Mouse (Mus musculus): Measurements from ENCODE around the gene Tet3. TPM values are rescaled to one million over a fixed set of nuclear protein-coding genes. Genes with fewer than 3 reads are reported as not detected.
A peak's percentile ranks its signal among the peaks of the same experiment; 100 is the strongest.

The Tet3 gene
- polyA plus RNA-seq, 3 experiments from 2014 or later: 13.2 to 19.4 (median 18.7) TPM

DNA sequence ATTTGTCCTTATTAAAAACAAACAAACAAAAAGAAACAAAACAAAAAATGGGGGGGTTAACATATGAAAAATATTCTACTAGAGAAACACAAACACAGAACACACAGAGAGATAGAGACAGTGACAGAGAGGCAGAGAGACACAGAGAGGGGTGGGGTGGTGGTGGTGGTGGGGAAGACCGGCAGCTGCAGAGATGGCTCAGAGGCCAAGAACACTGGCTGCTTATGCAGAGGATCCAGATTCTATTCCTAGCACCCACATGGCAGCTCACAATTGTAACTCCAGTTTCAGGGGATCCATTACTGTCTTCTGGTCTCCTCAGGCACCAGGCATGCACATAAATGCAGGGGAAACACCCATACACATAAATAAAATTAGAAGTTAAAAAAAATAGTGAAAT, 45.2 kb downstream of the Tet3 start:
- ATAC-seq: no peak

DNA sequence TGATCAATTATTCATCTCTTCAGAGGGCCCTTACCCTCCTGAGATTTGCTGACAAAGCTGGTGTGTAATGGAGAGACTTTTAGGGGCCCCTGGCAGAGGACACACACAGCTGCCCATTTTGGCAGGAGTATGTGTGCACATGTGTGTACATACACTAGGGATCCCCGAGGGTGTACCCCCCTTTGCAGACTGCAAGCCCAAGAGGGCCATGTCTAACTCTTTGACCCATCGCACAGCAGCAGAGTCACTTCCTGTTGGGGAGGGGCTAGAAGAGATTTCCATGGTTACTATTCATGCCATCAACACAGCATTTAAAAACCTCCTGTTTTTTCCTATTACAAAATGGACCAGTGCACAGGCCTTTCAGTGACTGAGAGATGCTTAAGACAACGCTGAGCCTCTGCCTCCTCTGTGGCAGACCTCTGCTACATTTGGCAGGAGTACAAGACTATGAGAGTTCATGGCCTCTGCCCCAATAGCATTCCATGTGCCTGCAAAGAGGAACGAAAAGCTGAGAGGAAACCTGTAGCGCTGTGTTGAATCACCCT, 46.0 kb downstream of the Tet3 start:
- ATAC-seq: peak; percentile 51

DNA sequence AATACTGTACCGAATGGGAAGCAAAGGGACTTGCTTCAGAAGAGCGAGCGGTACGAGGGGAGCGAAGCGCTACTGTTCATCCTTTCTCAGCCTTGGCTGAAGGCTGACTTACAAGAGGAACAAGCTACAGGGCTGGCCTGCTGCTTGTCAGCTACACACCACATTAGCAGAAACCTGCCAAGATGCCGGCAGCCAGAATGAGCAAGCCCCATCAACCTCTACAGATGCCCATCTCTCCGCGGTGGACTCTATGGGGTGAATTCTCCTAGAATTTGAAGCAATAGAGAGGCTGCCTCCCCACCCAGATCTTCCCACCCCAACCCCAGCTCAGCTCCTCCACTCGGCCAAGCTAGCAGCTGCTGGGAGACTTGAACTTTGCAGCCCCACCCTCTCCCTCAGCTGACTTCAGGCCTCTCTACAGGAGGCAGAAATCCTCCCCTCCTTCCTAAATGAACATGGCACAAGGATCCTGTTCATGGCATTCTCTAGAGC, 46.5 kb downstream of the Tet3 start:
- ATAC-seq: no peak

DNA sequence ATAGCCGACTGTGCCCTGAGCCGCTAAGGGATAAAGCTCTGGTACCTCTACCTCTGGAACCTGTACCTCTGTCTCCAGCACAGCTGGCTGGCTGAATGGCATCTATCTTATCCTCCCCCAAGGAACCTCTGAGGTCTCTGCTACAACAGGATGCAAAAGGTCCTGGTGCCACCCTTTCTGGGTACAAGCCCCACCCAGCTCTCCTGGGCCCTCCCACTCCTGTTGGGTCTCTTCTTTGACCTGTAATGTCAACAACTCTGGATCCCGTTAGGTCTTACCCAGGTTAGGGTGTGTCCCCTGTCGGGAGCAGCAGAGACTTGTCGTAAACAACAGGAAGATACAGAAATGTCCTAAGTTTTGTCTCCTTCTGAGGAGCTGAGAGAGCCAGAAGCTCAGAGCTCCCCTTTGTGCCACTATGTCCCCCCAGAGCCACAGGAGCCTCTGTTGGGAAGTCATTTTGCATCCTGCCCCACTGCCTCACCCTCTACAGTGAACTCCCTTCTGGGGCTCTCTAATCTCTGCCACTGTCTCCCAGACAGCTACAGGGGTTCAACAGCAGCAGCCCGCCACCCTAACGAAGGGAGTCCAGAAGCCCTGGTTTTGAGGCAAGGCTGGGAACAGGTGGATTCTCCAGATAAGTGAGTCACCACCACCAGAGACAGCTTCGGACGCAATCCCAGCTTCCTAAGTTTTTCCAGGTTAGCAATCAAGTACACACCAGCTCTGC, 47.1 kb downstream of the Tet3 start:
- peak; percentile 18 for ATAC-seq

DNA sequence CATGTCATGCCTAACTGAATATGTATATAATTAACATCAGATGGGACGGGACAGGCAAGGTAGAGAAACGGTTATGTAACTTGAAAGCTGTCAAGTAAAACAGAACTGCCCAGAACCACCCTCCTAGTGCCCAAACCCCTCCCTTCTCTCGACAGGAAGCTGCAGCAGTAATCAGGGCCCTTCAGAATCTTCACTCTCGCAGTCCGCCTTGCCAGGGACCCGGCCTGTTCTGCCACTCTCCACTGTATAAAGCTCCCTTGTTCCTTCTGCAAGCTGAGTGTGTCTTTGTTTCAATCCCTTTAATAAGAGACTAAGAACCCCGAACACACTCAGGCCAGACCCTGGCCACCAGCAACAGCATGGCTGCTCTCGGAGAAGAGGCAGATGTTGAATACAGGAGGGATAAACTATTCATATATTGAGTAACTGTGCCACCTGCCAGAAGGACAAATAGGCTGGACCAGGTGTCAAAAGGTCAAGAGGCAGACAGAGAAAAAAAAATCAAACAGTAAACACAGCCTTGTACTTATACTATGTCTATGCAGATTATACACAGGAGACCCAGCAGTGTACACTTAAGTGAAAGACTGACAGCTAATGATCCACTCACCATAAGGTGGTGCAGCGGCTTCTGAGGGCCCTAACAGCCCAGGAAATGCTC, 48.7 kb downstream of the Tet3 start:
- ATAC-seq: peak; percentile 43

DNA sequence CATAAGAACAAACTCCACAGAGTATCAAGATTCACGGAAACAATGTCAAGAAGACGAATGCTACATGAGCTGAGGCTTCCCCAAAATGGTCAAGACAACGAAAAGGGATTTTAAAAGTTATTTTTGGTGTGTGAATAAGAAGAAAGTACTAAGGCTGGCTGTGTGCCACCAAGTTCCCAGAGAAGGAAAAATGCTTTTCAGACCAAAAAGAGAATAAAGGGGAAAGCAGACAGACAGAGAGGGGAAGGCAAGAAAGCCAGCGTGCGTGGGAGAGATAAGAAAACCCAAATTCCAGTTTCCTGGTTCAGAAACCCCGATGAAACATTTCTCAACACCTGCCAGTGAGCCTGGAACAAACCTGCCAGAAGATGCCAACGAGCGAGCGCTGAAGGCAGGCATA, 50.4 kb downstream of the Tet3 start:
- ATAC-seq: no peak

DNA sequence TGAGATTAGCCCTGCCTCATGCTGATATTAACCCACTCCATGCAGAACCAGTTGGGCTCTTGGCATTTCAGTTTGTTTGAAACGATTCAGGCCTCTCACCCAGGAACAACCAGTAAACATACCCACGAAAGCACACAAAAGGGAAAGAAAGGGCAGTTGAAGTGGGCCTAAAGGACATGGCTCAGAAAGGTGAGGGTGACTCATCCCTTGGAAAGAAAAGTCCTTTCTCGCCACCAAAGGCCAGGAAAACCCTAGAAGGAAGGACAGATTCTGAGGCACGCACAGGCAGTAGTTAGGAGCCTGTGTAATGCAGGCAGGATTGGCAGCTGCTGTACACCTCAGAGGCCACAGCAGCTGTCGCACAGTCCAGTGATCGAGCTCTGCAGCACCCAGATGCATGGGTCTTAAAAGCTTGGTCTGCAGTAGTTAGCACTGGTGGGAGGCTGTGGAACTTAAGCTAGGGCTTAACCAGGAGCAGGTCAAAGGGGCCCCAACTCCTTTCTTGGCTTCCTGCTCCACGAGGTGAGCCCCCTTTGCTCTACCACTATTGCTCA, 53.3 kb downstream of the Tet3 start:
- no peak for ATAC-seq

DNA sequence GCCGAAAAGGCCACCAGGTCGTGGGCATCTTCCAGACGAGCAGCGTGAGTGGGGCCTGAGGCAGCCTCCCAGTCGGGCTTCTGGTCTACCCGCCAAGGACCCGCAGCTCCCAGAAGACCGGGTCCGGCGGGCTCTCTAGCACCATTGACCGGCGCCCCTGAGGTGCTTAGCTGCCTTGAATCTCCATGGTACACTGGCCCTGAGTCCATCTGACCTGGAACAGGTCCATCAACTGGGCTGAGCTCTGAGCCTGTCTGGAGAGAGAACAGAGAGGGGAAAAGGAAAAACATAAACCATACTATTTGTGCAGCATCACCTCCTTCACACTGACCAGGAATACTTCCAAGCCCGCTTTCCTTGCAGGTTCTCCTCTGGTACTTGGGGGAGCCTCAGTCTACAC, 54.3 kb downstream of the Tet3 start:
- no peak for ATAC-seq

DNA sequence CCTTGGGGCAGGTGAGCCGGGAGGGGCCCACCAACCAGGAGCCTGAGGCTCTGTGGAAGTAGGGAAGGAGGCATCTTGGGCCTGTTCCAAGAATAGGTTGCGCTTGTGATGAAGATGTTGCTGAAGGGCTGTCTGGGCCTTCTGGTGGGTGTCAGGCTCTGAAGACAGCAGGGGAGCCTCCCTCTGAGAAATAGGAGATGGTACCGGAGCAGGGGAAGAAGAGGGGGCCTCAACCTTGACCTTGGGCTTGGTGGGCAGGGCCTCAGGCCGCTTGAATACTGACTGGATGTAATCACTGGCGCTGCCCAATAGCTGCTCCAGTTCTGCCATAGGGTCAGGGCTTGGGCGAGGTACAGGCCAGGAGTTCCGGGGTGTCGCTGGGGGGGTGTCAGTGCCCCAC, 55.4 kb downstream of the Tet3 start:
- no peak for ATAC-seq

DNA sequence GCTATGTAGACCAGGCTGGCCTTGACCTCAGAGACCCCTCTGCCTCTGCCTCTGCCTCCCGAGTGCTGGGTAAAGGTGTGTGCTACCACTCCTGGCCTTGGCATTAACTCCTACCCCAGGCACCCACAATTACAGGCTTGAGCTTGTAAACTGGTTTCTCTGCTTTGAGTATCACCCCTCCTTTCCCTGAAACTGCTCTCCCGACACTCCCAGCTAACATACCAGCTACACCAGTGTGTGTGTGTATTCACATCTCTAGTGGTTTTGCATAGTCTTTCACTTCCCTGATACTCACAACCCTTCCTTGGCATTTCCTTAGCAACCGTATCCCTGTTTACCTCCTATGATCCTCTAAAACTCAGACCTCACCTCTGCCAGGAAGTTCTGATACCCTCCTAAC, 59.1 kb downstream of the Tet3 start:
- no peak for ATAC-seq

DNA sequence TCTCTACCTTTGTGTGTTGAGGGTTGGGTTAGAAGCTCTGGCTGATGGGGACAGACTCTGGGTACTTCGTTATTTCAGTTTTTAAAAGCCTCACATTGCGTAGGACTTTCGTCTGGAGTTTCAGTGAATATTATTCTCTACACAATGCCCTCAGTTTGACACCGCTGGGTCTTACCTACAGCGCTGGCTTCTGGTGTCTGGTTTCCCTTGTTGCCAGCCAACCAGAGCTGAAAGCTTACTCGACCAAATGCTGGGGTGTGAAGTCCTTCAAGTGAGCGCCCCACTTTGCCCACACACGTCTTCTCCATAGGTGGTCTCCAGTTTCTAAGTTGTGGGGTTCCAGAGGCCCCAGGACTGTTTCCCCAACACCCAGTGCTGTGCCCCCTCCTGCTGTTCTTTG, 61.2 kb downstream of the Tet3 start:
- ATAC-seq: no peak

DNA sequence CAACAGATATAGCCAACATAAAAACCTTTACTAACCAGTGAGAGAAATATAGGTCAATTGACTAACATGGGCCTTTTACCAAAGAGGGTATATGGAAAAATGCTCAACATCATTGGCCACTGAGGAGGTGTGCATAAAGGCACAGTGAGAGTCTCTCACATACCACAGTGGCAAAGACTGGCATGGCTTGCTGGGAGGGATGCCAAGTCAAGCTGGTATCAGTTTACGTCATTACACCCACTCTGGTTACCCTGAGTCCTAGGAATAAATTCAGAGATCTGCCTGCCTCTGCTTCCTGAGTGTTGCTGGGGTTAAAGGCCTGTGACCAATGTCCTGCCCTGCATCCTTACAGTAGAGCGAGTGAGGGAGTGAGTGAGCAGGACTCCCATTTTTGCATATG, 62.2 kb downstream of the Tet3 start:
- no peak for ATAC-seq

DNA sequence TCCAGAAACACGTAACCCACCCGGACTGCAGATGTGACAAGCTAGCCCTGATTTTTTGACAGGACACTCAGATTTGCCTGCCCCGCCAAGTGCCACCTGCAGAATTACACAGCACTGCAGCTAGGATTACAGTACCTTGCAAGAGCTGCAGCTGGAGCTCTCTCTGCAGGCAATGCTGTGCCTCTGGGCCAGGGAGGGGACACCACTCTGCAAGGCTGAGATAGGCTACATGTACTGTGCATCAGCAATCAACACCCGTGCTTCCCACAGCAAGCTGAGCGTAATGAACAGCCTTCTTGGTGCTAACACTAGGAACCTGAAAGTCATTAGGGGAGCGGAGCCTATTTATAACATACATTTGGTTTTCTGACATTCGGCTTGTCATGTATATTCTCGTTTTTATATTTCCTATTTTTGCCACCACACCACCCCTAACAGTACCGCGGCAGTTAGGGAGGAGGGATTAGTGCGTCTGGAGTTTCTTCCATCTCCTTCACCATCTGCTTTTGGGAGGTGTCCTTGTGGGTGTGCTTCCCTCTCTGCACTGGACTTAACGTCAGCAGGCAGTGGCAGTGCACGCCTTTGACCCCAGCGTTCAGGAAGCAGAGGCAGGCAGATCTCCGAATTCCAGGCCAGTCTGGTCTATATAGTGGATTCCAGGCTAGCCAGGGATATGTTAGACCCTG, 63.2 kb downstream of the Tet3 start:
- ATAC-seq: no peak

DNA sequence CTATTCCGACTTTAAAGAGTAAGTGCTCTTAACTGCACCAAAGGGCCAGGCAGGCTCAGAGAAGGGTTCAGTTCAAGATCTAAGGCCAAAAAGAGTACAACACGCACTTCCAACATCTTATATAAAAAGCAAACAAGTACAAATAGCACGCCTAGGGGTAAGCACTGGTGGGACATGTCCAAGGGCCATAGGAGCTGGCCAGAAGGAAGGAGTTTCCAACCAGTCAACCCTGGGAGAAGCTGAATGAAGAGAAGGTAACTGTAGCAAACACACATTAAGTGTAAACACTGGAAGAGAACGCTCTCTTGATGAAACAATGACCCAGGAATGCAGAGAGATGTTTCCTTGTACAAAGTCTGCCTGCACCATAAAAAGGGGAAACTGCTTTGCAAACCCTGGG, 64.8 kb downstream of the Tet3 start:
- no peak for ATAC-seq

DNA sequence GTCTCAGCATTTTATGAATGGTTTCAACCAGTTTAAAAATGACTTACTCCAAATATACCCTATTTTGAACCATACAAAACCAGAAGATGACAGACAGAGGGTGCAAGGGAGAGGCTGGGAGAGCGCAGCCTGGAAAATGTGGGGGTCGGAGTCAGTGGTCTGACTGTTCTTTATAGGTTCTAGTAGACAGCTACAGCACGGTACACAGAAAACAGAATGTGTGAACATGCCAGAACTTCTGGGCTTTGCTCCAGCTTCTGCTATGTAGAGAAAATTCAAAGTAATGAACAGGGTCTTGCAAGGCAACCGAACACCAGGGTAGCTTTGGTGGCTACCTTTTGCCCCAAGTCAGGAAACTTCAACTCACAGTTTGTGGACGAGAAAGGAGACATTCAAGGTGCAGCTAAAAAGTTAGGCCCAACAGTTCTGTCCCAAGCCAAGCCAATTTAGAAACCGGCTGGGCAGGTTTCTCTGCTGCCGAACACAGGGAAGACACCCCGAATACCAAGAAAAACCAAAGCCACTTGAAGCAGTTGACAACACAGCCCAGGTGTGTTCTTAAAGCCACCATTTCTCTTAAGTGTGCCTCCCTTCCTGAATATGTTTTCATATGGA, 66.6 kb downstream of the Tet3 start:
- ATAC-seq: no peak

DNA sequence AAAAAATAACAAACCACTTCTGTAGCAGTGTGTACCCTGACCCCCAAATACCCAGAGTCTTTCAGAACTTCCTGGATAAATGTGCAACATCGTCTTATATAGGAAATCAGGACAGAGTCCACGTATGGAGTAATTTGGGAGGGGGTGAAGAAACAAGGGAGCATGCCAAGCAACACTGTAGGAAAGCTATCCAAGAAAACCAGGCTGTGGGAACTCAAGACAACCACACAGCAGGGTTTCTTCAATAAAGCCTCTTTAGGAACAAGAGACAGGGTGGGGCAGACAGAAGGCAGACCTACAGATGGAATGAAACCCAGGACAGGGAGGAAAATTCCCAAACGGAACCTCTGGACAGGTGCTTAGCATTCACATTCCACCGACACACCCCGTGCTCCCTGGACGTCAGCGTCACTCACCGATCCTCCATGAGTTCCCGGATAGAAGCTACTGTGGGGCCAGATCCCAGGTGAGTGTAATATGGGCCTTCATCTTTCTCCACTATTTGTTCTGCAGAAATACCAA, 73.3 kb downstream of the Tet3 start:
- ATAC-seq: no peak

DNA sequence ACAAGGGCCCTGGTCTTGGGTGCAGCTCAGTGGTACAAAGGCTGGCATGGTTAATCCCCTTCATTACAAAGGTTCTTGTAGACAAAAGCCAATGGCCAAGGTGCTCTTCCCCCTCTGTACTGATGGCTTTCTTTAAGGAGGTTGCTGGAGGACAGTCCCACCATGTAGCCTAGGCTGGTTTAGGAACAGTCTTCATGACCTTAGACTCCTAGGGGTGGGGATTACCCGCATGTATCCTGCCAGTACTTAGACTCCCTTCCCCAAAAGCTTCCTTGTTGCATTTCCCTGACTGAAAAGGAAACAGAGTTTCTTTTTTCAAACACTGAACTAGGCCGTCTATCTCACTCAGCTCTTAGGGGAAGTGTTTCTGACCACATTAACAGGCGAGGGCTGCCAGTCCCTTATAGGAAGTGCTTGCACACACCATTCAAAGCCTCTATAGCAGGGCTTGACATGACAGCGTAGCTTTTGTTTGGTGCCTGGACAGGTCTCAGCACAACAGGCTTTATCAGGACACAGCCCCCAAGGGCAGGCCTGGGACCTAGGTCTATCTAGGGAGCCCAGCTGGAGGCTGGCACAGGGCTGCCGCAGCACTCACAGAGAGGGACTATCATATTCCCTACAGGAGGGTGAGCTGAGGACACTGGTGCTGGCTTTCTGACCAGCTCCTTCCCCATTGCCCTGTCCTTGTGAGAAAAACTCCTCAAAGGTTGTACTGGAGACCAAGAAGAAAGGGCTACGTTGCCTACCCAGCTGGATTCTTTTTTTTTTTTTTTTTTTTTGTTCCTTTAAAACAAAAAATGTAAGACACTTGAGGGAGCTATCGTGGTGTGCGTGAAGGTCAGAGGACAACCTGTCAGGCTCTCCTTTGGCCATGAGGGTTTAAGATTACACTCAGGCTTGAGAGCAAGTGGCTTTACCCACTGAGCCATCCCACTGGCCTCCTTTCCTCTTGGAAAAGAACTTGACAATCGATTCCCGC, 77.1 kb downstream of the Tet3 start:
- ATAC-seq: peak; percentile 56

DNA sequence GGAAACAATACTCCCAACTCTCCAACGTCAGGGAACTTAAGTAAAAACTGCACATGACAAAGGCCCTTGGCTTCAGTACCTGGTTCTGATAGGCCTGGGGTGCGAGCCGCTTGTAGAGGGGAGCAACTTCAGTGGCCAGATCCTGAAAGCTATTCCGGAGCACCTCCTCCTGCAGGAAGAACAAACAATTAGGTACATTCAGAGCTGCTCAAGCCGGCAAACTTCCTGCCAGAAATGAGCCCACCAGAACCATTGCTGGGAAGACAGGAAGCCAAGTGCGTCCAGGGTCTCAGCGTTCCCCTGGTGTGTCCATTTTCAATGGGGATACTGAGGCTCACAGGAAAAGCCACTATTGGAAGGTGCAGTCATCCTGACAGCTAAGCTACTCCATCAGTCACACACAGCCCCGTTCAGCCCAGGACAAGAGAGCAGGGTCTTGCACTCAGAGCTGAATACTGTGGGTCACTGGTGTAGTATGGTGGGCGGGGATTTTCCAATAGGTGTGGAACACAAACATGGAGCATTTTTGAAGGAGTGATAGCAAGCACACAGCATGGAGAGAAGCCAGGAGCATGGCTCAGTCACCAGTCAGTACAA, 85.1 kb downstream of the Tet3 start:
- no peak for ATAC-seq

DNA sequence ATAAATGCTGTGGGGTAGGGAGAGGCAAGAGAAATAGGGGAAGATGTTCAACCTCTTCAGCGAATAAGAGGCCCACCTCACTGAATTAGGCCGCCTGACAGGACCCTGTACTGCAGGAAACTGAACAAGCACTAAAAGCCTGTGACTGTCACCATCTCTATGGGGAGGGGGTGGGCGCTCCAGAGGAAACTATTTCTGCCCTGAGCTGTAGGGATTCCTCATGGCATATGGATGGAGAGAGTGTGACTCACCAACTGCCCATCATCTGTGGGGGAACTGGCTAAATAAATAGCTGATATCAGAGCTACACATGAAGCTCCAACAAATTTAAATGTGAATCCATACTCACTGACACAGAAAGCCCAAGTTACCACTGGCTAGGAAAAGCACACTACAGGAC, 87.5 kb downstream of the Tet3 start:
- ATAC-seq: no peak

DNA sequence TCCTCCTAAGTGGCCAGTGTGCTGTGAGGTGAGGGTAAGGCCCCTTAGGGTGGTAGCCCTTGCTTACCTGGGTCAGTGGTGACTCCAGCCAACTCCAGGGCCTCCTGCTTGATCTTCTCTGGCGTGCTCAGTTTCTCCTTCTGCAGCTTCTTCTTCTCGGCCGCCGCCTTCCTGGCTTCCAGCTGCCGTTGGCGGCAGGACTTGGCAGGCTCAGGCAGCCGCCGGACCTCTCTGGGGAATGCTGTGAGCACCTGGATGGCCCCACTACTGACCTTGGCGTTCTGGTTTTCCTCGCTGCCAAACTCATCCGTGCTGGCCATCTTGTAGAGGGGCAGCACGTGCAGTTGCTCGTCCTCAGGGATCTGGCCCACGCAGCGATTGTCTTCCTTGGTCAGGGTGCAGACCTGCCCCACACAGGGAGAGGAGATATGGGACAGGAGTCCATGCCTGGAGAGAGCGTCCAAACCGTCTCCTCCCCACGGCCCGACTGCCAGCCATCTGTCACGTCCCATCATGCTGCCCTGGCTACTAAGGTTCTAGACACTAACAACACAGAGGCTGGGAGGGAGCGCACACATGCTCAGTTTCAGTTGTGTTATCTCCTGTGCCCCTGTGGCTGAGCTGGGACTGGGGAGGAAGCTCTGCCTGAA, 88.4 kb downstream of the Tet3 start:
- ATAC-seq: no peak
